Mouse (Mus musculus): ENCODE data around the gene Cldn22.
"Not testable (repeated sequence)": the region's sequence is repeated elsewhere in the genome, so short reads cannot be mapped to it uniquely, and the experiment has no call there.

Gene Cldn22

DNA sequence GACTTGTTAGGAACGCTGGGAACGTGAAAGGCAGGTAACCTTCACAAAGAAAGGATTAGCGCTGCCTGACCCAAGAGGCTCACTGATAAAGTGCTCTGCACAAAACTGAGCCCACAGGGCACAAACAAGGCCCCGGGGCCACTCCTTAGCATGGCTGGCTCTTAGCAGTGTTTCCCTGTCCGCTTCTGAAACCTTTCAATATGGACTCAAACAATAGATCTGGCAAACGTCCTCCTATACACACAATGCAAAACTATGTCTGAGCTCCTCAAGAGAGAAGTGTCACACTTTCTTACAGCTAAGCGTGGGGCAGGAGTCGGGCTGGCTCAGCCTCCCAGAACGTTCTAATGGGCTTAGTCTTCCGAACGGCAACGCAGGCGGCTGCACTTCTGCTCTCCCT lies at the start of gene Cldn22:
Gene Cldn22 (plus strand): TSS at position 301 of the 400 bp plus-strand sequence.
- no peak for DNase-seq (ENCODE audit: low spot score)

DNA sequence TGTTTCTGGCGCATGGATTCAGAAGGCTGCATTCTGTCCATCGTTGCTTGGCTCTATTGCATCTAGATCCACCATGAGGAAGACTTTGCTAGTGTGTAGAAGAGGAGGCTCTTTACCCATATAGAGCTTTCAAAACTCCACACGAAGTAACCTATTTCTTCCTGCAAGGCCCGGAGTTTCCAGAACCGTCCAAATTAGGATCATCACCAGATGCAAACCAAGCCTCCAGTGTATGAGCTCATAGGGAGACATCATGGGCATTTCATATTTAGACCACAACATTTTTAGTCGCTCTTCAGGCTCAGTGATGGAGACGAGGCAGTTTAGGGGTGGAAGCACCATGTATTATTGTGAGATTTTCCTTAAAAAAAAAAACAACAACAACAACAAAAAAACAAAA lies 46.9 kb upstream of the Cldn22 start:
- no peak for DNase-seq (ENCODE audit: low spot score)

DNA sequence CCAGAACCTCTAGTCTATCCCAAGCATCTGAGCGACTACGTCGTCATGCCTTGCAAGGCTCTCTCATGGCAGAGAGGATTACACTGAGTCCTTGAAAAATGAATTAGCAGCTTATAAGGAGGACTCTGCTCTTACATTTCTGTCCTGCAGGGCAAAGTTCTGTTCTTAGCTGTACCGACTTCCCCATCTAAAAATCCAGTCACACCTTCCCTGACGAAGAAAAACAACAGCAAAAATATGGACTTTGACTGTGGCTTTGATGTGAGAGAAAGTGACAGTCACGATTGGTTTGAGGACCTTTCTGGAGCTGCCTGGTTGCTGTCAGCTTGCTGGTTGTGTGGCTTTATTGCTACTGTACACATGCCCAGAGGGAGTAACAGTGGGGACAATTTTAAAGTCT lies 44.7 kb upstream of the Cldn22 start:
- no peak for DNase-seq (ENCODE audit: low spot score)

DNA sequence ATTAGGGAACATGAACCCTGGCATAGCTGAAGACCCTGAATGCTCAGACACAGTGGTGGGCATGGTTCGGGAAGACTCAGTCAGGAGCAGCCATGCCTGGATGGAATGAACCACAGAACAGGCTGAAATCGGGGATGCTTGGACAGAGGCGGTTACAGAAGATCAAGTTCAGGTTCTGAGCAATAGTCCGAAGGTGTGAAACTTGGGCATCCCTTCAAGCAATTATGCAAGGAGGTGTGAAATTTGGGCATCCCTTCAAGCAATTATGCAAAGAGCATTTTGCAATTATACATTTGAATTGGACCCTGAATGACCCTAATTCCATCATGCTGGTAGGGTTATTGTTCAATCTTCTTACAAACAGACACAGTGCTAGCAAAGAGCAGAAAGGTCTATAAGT lies 42.4 kb upstream of the Cldn22 start:
- no peak for DNase-seq (ENCODE audit: low spot score)

DNA sequence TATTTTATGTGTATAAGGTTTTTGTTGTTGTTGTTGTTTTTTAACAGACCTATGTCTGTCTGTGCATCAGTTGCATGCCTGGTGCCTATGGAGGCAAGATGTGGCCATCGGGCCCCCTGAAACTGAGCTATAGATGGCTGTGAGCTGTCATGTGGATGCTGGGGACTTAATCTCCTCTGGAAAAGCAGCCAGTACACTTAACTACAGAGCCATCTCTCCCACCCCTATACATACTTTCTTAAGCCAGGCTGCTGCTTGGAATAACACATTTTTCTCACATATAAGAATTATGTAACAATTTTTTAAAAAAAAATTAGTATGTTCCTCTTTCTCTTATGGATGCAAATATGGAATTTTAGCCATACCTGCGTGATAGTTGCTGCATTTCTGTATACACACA lies 40.7 kb upstream of the Cldn22 start:
- DNase-seq (ENCODE audit: low spot score): no peak

DNA sequence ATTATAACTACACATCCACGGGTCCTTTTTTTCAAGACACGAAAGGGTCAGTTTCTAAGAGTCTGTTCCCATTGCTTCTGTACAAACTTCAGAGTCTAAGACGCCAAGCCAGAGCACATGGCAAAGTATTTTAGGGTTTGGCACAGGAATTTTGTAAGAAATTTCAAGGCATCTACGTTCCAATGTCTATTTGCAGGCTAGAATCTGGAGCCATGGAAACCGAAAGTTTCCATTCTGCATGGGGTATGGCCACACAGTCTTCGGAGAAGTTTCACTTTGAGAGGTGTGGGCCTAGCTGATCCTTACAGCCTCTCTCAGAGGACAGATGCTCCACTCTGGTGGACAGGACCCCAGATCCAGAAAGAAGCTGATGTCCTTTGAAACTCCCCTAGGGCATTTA lies 40.3 kb upstream of the Cldn22 start:
- no peak for DNase-seq (ENCODE audit: low spot score)

DNA sequence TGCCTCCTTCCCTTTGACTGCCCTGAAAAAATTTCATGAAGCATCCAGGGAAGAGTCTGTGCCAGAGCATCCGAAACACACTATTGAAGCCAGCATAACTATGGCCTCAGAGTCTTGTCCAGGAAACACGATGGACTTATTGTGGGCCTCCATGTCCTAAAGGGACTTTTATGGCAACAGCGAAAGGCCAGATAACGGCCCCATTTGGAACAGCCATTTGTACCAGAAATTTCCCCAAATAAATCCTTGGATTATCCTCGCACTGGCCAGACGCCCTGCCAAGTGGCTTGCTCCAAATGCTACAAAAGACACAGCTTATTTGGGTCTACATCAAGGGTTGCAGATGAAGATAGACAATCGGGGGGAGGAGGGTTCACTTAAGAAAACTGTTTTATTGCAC lies 39.8 kb upstream of the Cldn22 start:
- DNase-seq (ENCODE audit: low spot score): no peak

DNA sequence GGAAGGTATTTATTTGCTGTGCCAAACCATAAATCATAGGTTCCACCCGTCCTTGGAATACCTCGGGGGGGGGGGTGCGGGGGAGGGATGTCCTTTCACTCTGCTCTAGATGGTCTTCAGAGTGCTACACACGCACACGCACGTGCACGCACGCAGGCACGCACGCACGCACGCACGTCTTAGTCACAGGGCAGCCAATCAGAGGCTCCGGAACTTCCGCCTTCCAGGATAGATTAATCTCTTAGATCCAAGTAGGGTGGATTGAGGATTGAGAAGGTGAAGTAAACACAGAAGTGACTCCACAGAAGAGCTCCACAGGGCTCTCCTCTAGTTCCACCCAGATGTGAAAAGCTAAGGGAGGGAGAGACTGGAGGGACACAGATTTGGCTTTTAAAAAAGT lies 38.0 kb upstream of the Cldn22 start:
- no peak for DNase-seq (ENCODE audit: low spot score)

DNA sequence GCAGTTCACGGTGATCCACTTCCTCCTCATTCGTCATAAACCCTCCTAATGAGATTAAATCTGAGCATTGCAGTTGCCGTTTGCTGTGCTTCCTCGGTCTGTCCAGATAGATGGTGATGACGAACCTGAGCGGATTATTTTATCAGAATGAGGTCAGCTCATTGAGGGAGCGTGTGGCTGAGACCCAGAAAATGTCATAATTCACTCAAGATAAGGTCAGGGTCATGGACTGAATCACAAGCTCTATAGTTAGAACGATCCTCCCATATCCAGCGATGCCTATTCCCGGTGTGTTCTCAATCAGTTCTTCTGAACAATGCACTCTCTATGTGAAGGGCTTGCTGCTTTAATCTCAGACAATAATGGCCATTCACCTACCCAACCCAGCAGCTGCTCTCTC lies 36.6 kb upstream of the Cldn22 start:
- DNase-seq (ENCODE audit: low spot score): peak; percentile 27

DNA sequence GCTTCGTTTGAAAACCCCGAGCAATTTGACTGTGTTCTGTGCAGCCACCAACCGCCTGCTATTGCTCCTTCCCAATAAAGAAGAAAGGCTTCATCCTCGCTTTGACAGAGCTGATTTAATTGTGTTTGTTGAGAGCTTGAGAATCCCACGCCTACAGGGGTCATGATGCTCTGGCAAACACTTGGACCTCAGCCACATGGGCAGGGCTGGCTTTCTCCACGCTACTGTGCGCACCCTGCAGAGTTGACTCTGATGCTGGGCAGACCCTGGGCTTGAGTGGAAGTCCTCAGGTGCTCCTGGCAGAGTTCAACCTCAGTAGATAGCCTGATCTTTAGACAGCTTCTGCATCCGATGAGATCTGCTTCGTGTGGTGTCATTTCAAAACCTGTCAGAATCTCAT lies 32.3 kb upstream of the Cldn22 start:
- DNase-seq (ENCODE audit: low spot score): no peak

DNA sequence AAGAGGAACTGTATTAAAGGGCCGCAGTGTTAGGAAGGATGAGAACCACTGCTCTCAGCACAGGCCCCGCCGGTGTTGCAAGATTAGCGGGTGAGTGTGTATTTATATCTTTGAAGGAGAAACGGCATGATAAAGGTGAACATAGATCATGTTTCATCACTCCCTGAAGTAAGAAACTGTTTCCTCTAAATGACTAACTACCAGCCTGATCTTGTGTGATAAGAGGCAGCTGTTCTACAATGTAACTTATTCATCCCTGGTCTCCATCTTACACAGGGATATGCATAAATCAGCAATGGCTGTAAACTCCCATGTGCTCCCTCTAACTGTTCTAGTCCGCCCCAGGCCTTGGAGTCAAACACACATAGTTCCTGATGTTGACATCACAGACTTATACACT lies 24.8 kb upstream of the Cldn22 start:
- no peak for DNase-seq (ENCODE audit: low spot score)

DNA sequence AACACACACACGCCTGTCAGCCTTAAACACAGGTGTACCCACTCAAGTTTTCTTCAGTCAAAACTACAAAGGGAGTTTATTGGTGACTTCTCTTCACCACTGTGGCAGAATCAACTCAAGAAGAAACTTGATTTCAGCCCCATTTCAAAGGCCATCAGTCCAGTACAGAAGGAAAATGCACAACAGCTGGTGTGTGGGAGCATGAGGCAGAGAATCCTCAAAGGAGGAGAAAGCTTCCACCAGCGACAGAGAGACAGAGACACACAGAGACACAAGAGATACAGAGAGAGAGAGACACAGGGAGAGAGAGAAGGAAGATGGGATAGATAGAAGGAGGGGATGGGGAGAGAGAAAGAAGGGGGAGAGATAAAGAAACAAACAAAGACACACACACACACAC lies 21.9 kb upstream of the Cldn22 start:
- no peak for DNase-seq (ENCODE audit: low spot score)

DNA sequence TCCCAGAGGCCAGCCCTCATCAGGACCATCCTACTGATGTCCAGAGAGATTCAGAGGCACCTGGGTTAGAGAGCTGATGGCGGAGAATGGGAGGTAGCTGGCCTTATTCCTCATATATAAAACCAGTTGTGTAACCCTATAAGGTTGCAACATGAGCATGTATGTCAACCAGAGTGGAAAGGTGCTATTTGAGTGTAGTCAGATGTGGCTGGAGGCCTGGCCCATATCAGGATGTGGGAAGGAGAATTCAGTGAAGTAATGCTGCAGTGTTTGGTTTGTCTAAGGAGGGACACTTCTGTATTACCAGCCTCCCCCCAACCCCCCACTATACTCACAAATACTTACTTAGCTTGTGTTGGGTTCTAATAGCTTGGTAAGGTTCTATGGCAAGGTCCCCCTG lies 20.0 kb upstream of the Cldn22 start:
- DNase-seq (ENCODE audit: low spot score): no peak

DNA sequence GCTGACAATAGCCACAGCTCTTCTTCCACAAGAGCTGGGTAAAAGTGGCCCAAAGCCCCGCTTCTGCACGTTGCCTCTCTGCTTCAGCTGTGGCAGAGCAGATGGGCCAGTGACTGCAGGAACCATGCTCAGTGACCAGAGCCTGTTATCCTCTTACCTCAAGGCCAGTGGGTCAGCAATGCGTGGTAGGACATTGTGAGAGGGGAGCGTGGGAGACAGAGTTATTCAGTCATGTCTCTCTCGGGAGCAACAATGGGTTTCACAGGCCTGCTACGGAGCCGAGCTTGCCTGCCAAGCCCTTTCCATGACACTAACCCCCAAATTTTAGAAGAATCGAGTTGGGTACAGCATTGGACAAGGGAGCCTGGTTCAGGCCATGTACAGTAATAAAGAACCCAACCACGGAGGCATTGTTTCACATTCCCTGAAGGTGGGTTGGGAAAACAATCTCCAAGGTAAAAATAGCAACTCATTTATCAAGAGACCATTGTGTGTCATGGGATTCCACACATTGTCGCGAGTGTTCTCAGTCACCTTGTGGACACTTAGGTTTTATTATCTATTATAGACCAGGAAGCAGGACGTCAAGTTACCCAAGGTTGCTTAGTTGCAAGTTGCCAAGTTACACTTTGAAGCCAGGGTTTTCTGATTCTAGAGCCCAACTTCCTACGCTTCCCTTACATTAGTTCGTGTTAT lies 14.2 kb upstream of the Cldn22 start:
- no peak for DNase-seq (ENCODE audit: low spot score)

DNA sequence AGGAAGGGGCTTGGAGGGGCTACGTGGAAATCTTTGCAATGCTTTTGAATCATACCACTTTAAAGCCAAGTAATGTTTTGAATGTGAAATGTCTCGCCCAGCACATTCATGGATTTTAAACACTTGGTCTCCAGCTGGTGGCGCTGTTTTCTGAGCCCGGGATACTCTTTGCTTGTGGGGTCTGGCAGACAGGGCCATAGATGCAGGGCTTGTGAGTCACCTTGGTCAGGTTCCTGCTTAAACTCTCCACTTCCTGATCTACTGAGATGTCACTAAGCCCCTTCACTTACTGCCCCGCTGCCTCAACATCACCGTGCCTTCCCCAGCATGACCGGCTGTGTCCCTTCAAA lies 13.6 kb upstream of the Cldn22 start:
- no peak for DNase-seq (ENCODE audit: low spot score)

DNA sequence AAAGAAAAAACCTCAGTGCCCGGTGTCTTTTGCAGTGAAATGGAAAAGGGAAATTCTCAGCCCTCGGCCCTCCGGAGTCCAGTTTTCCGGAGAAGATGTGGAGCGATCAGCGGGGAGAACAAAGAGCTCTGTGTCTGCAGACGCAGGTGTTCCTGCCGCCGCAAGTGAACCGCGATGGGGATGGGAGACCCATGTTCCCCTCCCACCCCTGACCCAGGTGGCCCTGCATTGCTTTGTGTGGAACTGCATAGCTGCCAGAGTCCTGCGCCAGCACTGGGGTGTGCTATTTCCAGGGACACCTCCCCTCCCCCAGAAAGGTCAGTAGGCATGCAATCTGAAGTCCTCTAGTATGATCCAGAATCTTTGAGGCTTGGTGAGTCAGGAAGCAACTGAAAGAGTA lies 13.1 kb upstream of the Cldn22 start:
- DNase-seq (ENCODE audit: low spot score): no peak

DNA sequence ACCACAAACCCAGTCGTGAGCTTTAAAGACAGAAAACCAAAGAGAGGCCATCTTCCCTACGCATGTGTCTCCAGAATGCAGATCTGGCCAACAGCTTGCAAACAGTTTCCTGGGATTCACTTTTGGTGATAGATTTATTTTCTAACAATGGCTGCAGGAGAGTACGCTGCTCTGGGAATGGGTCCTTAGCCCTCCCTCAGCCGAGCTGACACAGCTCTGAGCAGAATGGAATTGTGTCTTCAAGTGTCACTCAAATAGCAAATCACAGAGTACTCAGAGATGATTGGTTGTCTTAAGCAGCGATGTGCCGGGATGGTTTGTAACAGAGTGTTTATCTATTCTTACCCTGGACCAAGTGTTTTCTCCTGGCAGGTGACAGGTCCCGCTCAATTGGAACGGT lies 5.2 kb upstream of the Cldn22 start:
- no peak for DNase-seq (ENCODE audit: low spot score)

DNA sequence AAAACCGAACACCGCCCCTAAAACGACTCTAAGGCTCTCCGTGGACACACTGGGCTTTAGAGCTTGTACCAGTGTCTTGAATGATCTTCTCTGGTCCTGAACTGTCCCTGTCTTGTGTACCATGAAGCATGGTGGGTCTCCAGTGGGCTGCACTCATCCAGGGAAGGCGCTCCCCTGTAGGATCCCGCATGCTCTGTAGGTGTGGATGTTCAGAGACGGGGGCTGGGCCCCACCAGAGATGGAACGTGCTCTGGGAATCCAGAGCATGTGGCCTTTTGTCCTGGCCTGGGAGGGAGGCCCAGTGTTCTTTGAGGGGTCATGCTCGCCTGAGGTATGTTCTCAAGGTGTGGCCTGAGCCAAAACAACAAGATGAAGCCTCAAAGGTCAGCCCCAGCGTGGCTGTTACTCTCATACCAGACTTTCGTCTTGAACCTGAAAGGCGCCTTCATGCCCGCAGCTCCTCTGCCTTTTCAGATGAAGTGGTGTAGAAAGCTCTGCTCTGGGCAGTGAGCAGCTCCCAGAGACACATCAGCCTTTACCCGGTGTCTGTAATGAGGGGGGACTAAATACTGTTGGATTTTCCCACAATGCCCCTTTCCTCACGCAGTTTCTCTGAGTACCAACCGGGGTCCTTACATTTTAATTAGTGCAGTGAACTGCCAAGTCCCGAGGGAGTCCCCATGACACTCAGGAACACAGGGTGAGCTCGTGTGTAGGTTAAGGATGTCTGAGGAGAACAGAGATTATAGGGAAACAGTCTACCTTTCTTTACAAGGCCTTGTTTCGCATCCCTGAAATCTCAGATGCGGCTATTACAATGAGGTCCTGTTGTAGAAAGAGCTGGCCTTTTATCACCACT lies 3.1 kb upstream of the Cldn22 start:
- DNase-seq (ENCODE audit: low spot score): no peak

DNA sequence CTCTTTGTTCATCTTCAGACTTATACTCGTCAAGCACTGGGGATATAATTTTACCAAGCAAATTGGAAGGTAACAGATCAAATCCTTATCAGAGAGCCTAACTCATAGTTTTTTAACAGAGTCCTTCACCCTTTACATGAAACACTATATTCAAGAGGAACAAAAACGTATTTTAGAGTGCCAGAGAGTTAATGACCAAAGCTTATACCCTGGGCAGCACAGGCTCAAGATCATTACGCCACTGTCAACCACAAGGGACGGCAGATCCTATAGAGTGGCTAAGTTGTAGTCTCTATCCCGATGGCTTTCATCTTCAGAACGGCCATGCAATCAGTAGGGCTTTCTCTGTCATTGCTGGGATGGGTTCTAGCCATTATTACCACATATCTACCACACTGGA lies 2.4 kb upstream of the Cldn22 start, which contains the start of gene Cldn24:
Gene Cldn24 (plus strand): TSS at position 301 of the 400 bp plus-strand sequence.
- DNase-seq (ENCODE audit: low spot score): no peak

DNA sequence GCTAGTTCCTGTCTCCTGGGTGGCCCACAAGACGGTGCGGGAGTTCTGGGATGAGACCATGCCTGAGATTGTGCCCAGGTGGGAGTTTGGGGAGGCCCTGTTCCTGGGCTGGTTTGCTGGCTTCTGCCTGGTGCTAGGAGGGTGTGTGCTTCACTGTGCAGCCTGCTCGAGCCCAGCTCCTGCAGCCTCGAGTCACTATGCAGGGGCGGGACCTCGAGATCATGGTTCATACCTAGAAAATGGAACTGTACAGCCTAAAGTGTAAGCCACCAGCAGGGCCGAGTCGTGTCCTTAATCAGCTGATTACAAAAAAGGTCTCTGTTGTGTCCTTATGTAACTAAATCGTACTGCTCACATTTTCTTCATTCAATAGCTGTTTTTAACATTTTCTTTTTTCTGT lies 1.7 kb upstream of the Cldn22 start:
- not testable (repeated sequence) for DNase-seq (ENCODE audit: low spot score)

DNA sequence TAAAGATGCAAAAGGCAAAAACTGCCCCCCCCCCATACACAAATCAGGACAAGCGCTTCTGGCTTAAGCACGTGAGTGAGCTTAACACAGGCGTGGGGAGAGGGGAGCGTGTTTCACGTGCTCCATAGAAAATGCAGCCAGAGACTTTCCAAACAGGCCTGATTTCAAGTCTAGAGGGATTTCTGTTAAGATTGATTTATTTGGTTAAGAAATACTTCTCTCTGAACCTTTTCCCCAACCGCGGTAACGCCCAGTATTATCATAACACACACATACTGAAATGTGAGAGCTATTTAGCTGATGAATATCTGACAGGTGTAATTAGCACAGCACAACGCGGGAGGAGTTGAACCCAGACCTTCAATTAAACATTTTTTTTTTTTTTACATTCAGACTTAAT lies 505 bp upstream of the Cldn22 start:
- no peak for DNase-seq (ENCODE audit: low spot score)

DNA sequence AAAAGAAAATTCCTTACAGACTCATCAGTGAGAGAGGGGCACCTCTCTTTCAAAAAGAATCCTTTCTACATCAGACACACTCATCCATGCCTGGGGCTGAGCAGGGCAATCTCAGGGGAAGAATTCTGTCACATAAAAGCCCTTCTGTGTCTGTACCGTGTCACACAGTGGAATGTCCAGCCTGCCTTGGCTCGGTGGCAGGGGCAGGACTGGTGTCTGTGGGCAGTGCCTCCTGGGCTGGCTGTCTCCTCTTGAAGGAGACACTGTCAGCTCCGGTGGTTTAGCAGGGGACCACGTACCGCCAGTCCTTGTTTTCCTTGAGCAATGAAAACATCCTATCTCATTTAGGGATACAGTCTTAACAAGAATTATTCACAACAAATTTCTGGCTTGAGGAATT lies 1.3 kb downstream of the Cldn22 start:
- no peak for DNase-seq (ENCODE audit: low spot score)

DNA sequence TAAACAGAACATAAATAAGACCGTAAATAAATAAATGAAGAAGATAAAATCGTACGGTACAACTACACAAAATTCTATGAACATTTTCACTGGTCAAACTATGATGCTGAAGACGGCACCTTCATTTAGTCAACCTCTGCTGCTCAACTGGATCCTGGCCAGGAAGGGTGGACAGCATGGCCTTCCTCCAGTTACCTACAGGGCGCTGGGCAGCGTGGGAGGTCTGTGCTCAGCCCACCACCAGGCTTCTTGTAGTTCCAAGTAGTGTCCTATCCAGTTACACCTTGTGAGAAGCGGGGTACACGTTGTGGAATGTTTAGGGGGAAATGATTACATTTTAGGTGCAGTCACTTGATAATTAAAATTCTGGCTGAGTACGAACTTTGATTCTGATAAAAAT lies 2.6 kb downstream of the Cldn22 start:
- DNase-seq (ENCODE audit: low spot score): no peak

DNA sequence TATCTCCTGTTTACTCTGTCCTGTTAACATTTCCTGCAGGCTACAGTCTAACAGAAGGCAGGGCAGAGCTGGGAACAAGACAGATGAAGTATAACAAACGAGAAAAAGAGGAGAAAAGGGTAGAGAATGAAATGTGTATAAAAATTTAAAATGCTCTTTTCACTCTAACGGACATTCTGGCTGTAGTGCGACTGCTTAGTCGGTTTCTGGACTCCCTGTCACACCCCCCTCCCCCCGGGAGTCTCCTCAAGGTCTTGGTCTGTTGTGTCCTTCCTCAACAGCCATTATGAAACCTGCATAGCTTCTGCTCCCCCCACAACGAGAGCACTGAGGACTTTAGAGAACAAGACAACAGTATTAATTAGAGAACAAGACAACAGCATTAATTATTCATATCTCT lies 8.3 kb downstream of the Cldn22 start:
- DNase-seq (ENCODE audit: low spot score): no peak

Measured in embryo, embryonic 10 days (tissue).